Comparison of ENCODE assay signal across 19 mouse cellular contexts in genomic region chr1:170159707-170160106, GRCm38 (mm10). TPM values are rescaled to one million over a fixed set of nuclear protein-coding genes. Genes with fewer than 3 reads are reported as not detected.
DNase-seq lines count a peak whose midpoint lies in the region; ATAC-seq and TF ChIP-seq lines count a peak whose summit lies in the region.
"Had no signal": no experiment of that assay in that cellular context is flagged by ENCODE, and none has a peak within 500 bp of the region (broad histone marks: within the 10 kb centered on the region; RNA-seq: fewer than 3 reads in every experiment).

No protein-coding gene starts in this region.

- ATAC-seq in midbrain, postnatal 0 days (ENCODE audit: low FRiP score), result no peak
- no peak for ATAC-seq in midbrain, embryonic 14.5 days (ENCODE audit: low FRiP score, low TSS enrichment)
- ATAC-seq: liver, embryonic 12.5 days; midbrain, embryonic 15.5 days had no signal

- no peak for TF ChIP-seq EP300 in heart, adult 2 months (IDR thresholded peaks at IDR 0.05; ENCODE audit: insufficient read depth, low read depth, low read length)

- TF ChIP-seq CTCF in heart, adult 2 months (IDR thresholded peaks at IDR 0.05), result peak; percentile 19; the same call in 1 of the 2 replicates
- TF ChIP-seq CTCF in midbrain, postnatal 0 days (IDR thresholded peaks at IDR 0.05), result peak; percentile 36
- no peak for TF ChIP-seq CTCF in bone marrow macrophage, adult 2 months (IDR thresholded peaks at IDR 0.05; ENCODE audit: low read depth, low read length)

- H3K4me2 ChIP-seq in midbrain, postnatal 0 days (ENCODE audit: low read depth, low read length, poor library complexity, severe bottlenecking), result no peak overlapping the region
- no peak overlapping the region for H3K4me2 ChIP-seq in midbrain, embryonic 14.5 days (ENCODE audit: low read length)
- H3K4me2 ChIP-seq: forebrain, embryonic 12.5 days; kidney, embryonic 15.5 days; liver, embryonic 12.5 days; midbrain, embryonic 15.5 days; stomach, embryonic 15.5 days had no signal

- H3K27ac ChIP-seq in heart, adult 2 months, result no peak overlapping the region; the same call in 1 of the 2 replicates
- no peak overlapping the region for H3K27ac ChIP-seq in midbrain, postnatal 0 days (ENCODE audit: low read depth, low read length)
- H3K27ac ChIP-seq in midbrain, embryonic 14.5 days (replicated peaks; ENCODE audit: low read depth, low read length), result no peak overlapping the region
- peak overlapping the region; percentile 52 for H3K27ac ChIP-seq in bone marrow macrophage, adult 2 months (ENCODE audit: insufficient read depth, low read depth, low read length)
- H3K27ac ChIP-seq: forebrain, embryonic 12.5 days; kidney, embryonic 15.5 days; limb, embryonic 10.5 days; liver, embryonic 12.5 days; midbrain, embryonic 15.5 days; stomach, embryonic 15.5 days had no signal

- TF ChIP-seq POLR2A in heart, adult 2 months (IDR thresholded peaks at IDR 0.05; ENCODE audit: insufficient read depth, low read depth, low read length), result no peak
- TF ChIP-seq POLR2A in bone marrow macrophage, adult 2 months (IDR thresholded peaks at IDR 0.05; ENCODE audit: borderline replicate concordance, low read depth, low read length), result no peak

- WGBS in heart, adult 2 months, result 97% methylated on average over 2 of the region's 2 CpGs
- 98% methylated on average over 2 of the region's 2 CpGs for WGBS in midbrain, postnatal 0 days
- 92% methylated on average over 2 of the region's 2 CpGs for WGBS in midbrain, embryonic 14.5 days

- no peak for DNase-seq in heart, adult 2 months
- DNase-seq in heart, adult 18-20 months, result no peak
- DNase-seq in midbrain, postnatal 0 days (ENCODE audit: low spot score), result peak; percentile 10
- DNase-seq in midbrain, embryonic 14.5 days, result no peak
- DNase-seq in adrenal gland, postnatal 25 days, result no peak
- DNase-seq in T-cell, adult 2 months (ENCODE audit: low spot score), result no peak
- DNase-seq: adrenal gland, postnatal 10 days; cerebellum, adult 9-10 months; gastrocnemius, postnatal 36 days; spleen, adult 18-20 months; thymus, postnatal 36 days had no signal

- H3K36me3 ChIP-seq in heart, adult 2 months (ENCODE audit: control insufficient read depth, insufficient read depth, low read length), result peaks cover 33% of the 10 kb centered on the region
- H3K36me3 ChIP-seq in midbrain, postnatal 0 days (ENCODE audit: insufficient read depth, low read length), result peaks cover 6% of the 10 kb centered on the region
- H3K36me3 ChIP-seq in midbrain, embryonic 14.5 days (ENCODE audit: control insufficient read depth, insufficient read depth, low read length), result peaks cover 28% of the 10 kb centered on the region

- peaks cover 18% of the 10 kb centered on the region for H3K4me1 ChIP-seq in heart, adult 2 months (ENCODE audit: control insufficient read depth, insufficient read depth, low read length)
- no peaks in the 10 kb centered on the region for H3K4me1 ChIP-seq in midbrain, postnatal 0 days (ENCODE audit: insufficient read depth, low read length)
- H3K4me1 ChIP-seq in midbrain, embryonic 14.5 days (ENCODE audit: control insufficient read depth, insufficient read depth, low read length), result no peaks in the 10 kb centered on the region
- H3K4me1 ChIP-seq in bone marrow macrophage, adult 2 months (ENCODE audit: control insufficient read depth, insufficient read depth, low read length), result peaks cover 34% of the 10 kb centered on the region
- H3K4me1 ChIP-seq: forebrain, embryonic 12.5 days; limb, embryonic 10.5 days; midbrain, embryonic 15.5 days; stomach, embryonic 15.5 days had no signal

- no peaks in the 10 kb centered on the region for H3K79me2 ChIP-seq in heart, adult 2 months (replicated peaks; ENCODE audit: control insufficient read depth, insufficient read depth, low read length)

- H3K4me3 ChIP-seq in heart, adult 2 months, result no peak overlapping the region
- no peak overlapping the region for H3K4me3 ChIP-seq in midbrain, postnatal 0 days (ENCODE audit: low read depth, low read length)
- no peak overlapping the region for H3K4me3 ChIP-seq in midbrain, embryonic 14.5 days (replicated peaks; ENCODE audit: low read depth, low read length)
- no peak overlapping the region for H3K4me3 ChIP-seq in bone marrow macrophage, adult 2 months (ENCODE audit: insufficient read depth, low read length)
- H3K4me3 ChIP-seq: forebrain, embryonic 12.5 days; kidney, embryonic 15.5 days; limb, embryonic 10.5 days; liver, embryonic 12.5 days; midbrain, embryonic 15.5 days; stomach, embryonic 15.5 days had no signal

- no peaks in the 10 kb centered on the region for H3K9me3 ChIP-seq in midbrain, postnatal 0 days (ENCODE audit: low read length)
- H3K9me3 ChIP-seq in midbrain, embryonic 14.5 days (ENCODE audit: control insufficient read depth, low read length), result no peaks in the 10 kb centered on the region
- H3K9me3 ChIP-seq: forebrain, embryonic 12.5 days; kidney, embryonic 15.5 days; limb, embryonic 10.5 days; liver, embryonic 12.5 days; midbrain, embryonic 15.5 days; stomach, embryonic 15.5 days had no signal

- no peaks in the 10 kb centered on the region for H3K27me3 ChIP-seq in heart, adult 2 months (ENCODE audit: control insufficient read depth, insufficient read depth, low read length)
- H3K27me3 ChIP-seq in midbrain, postnatal 0 days (ENCODE audit: insufficient read depth, low read length), result no peaks in the 10 kb centered on the region
- H3K27me3 ChIP-seq in midbrain, embryonic 14.5 days (ENCODE audit: control insufficient read depth, insufficient read depth, low read length), result no peaks in the 10 kb centered on the region
- H3K27me3 ChIP-seq: forebrain, embryonic 12.5 days; kidney, embryonic 15.5 days; liver, embryonic 12.5 days; midbrain, embryonic 15.5 days; stomach, embryonic 15.5 days had no signal

- H3K9ac ChIP-seq in heart, adult 2 months (ENCODE audit: low read depth, low read length), result no peak overlapping the region
- no peak overlapping the region for H3K9ac ChIP-seq in midbrain, postnatal 0 days (replicated peaks; ENCODE audit: low read length, poor library complexity, severe bottlenecking)
- H3K9ac ChIP-seq in midbrain, embryonic 14.5 days (replicated peaks; ENCODE audit: low read length), result no peak overlapping the region
- H3K9ac ChIP-seq: forebrain, embryonic 12.5 days; kidney, embryonic 15.5 days; liver, embryonic 12.5 days; midbrain, embryonic 15.5 days; stomach, embryonic 15.5 days had no signal

- intact Hi-C loops in heart, adult 2 months (cut with DNase I), result loop anchor here (5.0 kb wide), 1 partner anchor 38 kb away; no protein-coding TSS in a partner anchor

RNA-seq across cellular contexts. Expression of gene Uap1, which starts 15.1 kb away (rescaled TPM):
- 10 to 100 TPM; 51.6 to 55.2 TPM for total RNA-seq in heart, adult 2 months (2021)
- polyA plus RNA-seq in heart, adult 2 months (2012; rRNA removed), result 21.6 and 39.9 TPM in 2 replicates
- 10 to 100 TPM; 45.5 to 50.7 TPM for total RNA-seq in heart, adult 18-20 months (2021)
- 38.6 and 52.8 TPM in 2 replicates for total RNA-seq in midbrain, postnatal 0 days (2014; rRNA removed)
- 55.8 and 59.0 TPM in 2 replicates for polyA plus RNA-seq in midbrain, postnatal 0 days (2015; fragmentation: Nextera tagmentation; extraction: Ambion mirVana)
- 49.2 and 67.5 TPM in 2 replicates for polyA plus RNA-seq in midbrain, embryonic 14.5 days (2014; fragmentation: Nextera tagmentation; extraction: Ambion mirVana)
- polyA plus RNA-seq in bone marrow macrophage, adult 2 months (2012; ENCODE audit: insufficient read depth, insufficient read length, missing spikeins), result 24.4 and 28.0 TPM in 2 replicates
- total RNA-seq in adrenal gland, postnatal 25 days (2021), result 45.6 and 47.1 TPM in 2 replicates

RNA-seq across cellular contexts. Expression of gene Ddr2, which starts 49.1 kb away (rescaled TPM):
- 10 to 100 TPM; 21.9 to 22.5 TPM for total RNA-seq in heart, adult 2 months (2021)
- 10.3 and 22.8 TPM in 2 replicates for polyA plus RNA-seq in heart, adult 2 months (2012; rRNA removed)
- total RNA-seq in heart, adult 18-20 months (2021), result 10 to 100 TPM; 20.8 to 22.1 TPM
- total RNA-seq in midbrain, postnatal 0 days (2014; rRNA removed), result 8.2 and 9.8 TPM in 2 replicates
- polyA plus RNA-seq in midbrain, postnatal 0 days (2015; fragmentation: Nextera tagmentation; extraction: Ambion mirVana), result 7.4 and 8.0 TPM in 2 replicates
- 1.7 and 8.9 TPM in 2 replicates for polyA plus RNA-seq in midbrain, embryonic 14.5 days (2014; fragmentation: Nextera tagmentation; extraction: Ambion mirVana)
- polyA plus RNA-seq in bone marrow macrophage, adult 2 months (2012; ENCODE audit: insufficient read depth, insufficient read length, missing spikeins), result 0.59 and 0.76 TPM in 2 replicates
- 11.0 and 13.2 TPM in 2 replicates for total RNA-seq in adrenal gland, postnatal 25 days (2021)
- total RNA-seq: hematopoietic stem cell, adult 5-6 weeks had no signal

RNA-seq across cellular contexts. Expression of gene Uhmk1, which starts 55.5 kb away (rescaled TPM):
- 10 to 100 TPM; 21.7 to 23.4 TPM for total RNA-seq in heart, adult 2 months (2021)
- 6.5 and 14.9 TPM in 2 replicates for polyA plus RNA-seq in heart, adult 2 months (2012; rRNA removed)
- 10 to 100 TPM; 25.5 to 26.0 TPM for total RNA-seq in heart, adult 18-20 months (2021)
- total RNA-seq in midbrain, postnatal 0 days (2014; rRNA removed), result 46.4 and 57.3 TPM in 2 replicates
- 7.2 and 8.2 TPM in 2 replicates for polyA plus RNA-seq in midbrain, postnatal 0 days (2015; fragmentation: Nextera tagmentation; extraction: Ambion mirVana)
- 11.7 and 12.8 TPM in 2 replicates for polyA plus RNA-seq in midbrain, embryonic 14.5 days (2014; fragmentation: Nextera tagmentation; extraction: Ambion mirVana)
- polyA plus RNA-seq in bone marrow macrophage, adult 2 months (2012; ENCODE audit: insufficient read depth, insufficient read length, missing spikeins), result 44.1 and 52.3 TPM in 2 replicates
- 65.0 and 68.4 TPM in 2 replicates for total RNA-seq in adrenal gland, postnatal 25 days (2021)
